Mouse (Mus musculus) erythroblast, adult 5-6 weeks (primary cell): Measurements from ENCODE around the gene Rnf11. TPM values are rescaled to one million over a fixed set of nuclear protein-coding genes. Genes with fewer than 3 reads are reported as not detected.

Experiments
- ATAC-seq: replicated peaks from 2 replicates; pipeline ENCODE4 v1.8.0; 2016; ENCODE audit warnings: moderate number of reproducible peaks, mild to moderate bottlenecking, moderate TSS enrichment, inconsistent platforms; ENCODE audit not compliant: poor library complexity, low FRiP score, severe bottlenecking
- total RNA-seq, 2 experiments: library from RNA; stranded (forward) in 1 of 2; stranded (reverse) in 1 of 2; fragments of 150-400 nt in 1 of 2; fragments of 200-764, 138-1000 nt in 1 of 2; gene quantifications; 2 replicates each; pipeline versions ENCODE4 v1.2.3 to v1.2.4; 2015 to 2017; ENCODE audit warnings: low replicate concordance in 2 of 2

Gene Rnf11
- 174 and 177 TPM in 2 replicates for total RNA-seq (2015; ENCODE audit: low replicate concordance)
- 241 and 315 TPM in 2 replicates for total RNA-seq (2017; ENCODE audit: low replicate concordance)

GRCm38 (mm10) chr4:109484621-109485020 is at the start of gene Rnf11:
Rnf11 (minus strand) TSS chr4:109484728.
- no peak for ATAC-seq

DNA sequence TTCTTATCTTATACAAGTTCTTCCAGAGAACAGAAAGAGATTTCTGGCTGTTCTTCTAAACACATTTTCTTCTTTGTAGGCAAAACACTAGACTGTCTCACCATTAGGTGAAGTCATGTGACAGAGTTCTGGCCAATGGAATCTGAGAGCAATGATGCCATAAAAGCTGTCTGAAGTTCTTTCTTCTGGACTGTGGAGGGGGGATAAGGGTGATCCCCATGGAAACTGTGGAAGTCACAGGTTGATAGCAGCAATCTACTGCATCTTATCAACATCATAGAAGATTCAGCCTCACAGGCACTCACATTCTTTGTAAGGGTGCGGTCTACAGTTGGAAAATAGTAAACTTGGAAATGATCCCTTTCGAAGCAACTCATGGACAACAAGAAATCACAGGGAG is 46.6 kb upstream of the Rnf11 start, which contains the start of gene 4930522H14Rik:
Gene 4930522H14Rik (minus strand): TSS at position 187 of the 400 bp plus-strand sequence.
- no peak for ATAC-seq

DNA sequence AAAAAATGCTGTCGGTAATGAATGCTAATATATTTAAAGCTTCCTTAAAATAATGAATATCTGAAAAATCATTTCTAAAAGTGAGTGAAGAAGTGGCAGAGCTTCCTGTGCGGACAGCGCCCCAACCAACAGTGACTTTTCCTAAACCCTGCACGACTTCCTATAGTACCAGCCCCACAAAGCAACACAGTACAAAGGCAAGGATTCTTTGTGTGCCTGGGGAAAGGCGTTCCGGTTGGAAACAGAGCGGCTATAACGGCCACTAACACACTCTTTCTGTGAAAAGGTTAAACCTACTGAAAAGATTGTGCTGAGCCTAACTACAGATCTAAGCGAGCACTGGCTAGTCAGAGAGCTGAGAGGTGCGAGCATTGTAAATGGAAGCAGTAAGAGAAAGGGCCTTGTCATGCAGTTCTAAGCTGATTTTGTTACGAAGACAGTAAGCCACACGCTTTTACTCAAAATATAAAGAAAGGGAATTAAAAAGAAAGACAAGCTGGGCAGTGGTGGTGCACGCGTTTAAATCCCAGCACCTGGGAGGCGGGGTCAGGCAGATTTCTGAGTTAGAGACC is 45.8 kb upstream of the Rnf11 start:
- ATAC-seq, result no peak

GRCm38 (mm10) chr4:109504885-109505284 is 20.4 kb upstream of the Rnf11 start:
- peak; percentile 95 for ATAC-seq

- ATAC-seq, result no peak
Measured at GRCm38 (mm10) chr4:109498476-109498875, 13.9 kb upstream of the Rnf11 start.

DNA sequence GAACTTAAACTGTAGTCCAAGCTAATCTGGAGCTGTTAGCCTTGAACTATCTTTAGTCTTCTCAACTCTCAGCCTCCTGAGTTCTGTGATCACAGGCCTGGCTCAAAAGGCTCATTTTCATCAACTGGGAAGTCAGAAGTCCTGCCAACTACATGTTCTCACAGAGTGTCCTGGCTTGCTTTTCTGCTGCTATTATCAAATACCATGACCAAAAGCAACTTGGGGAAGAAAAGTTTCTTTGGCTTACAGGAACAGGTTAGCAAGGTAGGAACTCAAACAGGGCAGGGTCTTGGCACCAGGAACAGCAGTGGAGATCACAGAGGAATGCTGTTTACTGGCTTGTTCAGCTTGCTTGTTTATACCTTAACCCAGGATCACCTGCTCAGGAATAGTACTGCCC is 9.1 kb upstream of the Rnf11 start:
- ATAC-seq, result no peak

- ATAC-seq, result no peak
Measured at GRCm38 (mm10) chr4:109488812-109489211, 4.3 kb upstream of the Rnf11 start.

DNA sequence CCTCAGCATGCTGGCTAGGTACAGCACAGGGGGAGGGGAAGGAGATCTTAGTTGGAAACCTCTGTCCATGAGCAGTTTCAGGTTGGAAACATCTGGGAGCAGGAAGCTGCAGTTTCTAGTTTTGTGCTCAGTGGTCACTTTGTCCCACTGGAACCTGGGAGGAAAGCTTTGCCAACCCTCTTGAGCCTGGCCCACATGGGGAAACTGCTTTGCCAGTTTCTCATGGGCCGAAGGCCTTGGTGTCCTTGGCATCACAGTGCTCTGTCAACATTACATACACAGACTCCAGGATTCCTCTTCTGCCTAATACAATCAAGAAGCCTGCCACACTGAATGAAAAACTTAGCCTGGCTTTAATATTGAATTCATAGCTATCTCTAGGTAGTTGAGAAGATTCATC is 1.8 kb downstream of the Rnf11 start:
- no peak for ATAC-seq

DNA sequence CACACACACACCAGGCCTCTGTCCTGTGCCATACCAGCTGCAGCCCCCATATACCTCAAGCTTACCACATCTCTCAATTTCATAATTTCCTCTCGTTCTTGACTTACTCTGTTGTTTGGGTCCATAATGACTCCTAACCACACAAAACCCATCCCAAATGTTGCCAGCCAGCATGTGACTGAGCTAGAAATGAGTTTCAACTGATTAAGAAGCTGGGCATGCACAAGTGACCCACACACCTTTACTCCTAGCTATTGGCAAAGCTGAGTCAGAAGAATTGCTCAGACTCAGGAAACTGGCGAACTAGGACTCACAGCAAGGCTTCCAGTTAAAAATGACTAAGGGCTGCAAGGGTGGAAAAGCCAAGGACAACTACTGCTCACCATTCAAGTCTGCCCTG is 3.1 kb downstream of the Rnf11 start:
- no peak for ATAC-seq

DNA sequence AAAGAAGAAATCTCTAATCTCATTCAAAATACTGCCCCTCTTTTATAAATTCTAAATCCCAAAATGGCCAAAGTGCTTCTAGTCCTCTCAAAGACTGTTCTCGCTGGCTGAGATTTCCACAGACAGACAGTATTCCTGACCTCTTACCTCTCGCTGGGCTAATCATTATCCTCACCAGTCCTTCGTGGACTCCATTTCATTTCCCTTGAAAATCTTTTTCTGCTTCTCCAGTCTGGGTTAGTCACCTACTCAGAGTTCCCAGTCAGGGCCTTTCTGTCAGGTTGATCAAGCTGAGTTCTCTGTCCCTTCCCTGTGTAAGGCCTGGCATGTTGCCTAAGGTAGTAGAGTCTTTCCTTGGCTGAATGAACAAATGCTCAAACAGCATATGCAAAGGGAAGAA is 7.1 kb downstream of the Rnf11 start:
- ATAC-seq, result no peak

- ATAC-seq, result peak; percentile 88
Measured at GRCm38 (mm10) chr4:109476554-109477014, 7.9 kb downstream of the Rnf11 start.

DNA sequence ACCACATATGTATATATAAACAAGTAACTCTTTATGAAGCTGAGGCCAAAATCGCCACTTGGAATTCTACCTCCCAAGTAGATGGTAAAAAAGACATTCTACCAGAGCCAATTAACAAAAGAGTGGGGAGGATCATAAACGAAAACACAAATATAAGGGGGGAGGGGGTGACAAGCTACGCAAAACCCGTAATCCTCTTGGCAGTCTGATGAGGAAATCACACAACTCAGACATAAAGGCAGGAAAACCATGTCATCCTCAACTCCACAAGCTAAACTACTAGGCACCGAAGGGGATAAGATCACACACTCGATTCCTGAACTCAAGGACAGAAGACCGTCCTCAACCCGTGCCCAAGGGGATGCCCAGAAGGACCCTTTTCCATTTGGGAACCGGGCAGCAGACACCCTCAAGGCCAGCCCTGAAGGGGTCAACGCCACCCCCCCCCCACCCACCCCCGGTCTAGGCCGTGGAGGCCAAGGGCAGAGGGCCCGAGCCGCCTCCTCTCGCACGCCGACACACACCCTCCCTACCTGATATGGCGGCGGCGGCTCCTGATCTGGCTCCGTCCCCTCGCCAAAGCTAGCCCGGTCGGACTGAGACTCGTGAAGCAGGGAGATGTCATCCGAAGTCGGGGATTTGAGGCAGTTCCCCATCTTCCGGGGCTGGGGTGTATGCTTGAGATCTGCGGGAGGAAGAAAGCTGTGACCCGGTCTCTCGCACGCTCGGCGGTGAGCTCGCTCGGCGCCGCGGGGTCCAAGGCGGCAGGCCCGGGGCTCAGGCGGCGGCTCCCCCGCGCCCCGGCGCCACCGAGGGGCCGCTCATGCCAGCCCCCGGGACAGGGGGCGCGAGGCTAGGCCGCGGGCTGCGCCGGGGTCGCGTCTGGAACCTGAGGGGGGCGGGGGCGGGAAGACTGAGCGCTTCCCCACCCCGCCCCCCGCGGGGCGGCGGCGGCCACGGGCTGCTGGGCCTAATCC is 8.7 kb downstream of the Rnf11 start:
- ATAC-seq, result peak; percentile 72

DNA sequence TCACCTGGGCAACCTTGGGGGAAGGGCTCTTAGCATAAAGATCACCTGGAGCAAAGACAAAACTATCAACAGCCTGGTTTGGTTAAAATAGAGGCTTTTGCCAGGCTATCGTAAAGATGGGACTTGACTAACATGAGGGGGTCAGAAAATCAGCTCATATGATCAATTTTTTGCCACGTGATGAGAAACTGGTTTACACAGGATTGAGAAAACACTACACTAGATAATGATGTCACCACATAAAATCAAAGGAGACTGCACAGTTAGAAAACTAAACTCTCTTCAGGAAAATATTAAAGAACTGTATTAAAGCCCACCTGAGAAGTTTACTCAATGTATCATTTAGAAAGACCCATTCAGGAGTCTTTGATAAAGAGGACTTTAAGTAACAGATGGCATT is 9.4 kb downstream of the Rnf11 start:
- no peak for ATAC-seq

DNA sequence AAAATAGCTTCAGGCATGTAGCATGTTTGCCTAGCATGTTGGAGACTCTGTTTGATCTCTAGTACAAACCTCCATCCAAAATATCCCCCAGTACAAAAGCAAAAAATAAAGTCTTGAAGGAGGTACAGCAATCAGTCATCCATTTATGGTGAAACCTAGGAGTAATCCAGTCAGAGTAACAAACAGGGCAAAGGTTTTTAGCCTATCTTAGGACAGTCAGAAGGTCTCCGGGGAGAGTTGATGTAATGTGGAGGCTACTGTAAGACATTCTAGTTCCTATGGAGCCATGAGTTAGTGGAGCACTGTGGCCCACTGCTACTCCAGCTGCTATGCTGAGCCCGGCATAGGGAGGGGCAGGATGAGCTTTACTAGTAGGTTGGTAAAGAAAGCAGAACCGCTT is 12.0 kb downstream of the Rnf11 start:
- no peak for ATAC-seq

DNA sequence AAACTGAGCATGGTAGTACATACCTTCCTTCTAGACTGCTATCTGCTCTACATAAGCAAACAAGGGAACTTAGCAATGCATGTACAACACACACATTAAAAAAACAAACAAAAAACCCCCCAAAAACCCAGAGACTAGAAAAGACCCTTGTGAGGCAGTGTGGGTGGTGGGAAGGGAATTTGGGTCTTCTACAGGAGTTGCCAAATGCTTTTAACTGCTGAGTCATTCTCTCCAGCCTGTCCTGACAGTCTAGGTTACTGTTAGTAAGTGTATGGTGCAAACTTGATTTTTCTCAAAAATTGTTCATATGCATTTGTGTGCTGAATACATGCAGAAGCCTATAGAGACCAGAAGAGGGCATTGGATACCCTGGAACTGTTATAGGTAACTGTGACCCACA is 12.9 kb downstream of the Rnf11 start:
- no peak for ATAC-seq

DNA sequence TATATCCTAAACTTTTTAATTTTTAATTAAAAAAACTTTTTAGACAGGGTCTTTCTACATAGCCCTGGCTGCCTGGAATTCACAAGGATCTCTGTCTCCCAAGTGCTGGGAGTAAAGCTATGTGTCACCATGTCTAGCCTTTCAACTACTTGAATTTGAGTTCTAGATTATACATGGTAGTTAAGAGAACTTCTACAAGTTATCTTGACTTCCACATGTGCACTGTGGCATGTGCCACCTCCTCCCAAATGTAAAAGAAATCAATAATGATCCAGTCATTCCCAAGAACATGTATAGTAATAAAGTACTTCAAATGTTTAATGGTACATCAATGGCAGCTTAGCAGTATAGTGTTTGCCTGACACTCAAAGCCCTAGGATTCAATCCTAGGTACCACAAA is 16.8 kb downstream of the Rnf11 start:
- peak; percentile 72 for ATAC-seq

DNA sequence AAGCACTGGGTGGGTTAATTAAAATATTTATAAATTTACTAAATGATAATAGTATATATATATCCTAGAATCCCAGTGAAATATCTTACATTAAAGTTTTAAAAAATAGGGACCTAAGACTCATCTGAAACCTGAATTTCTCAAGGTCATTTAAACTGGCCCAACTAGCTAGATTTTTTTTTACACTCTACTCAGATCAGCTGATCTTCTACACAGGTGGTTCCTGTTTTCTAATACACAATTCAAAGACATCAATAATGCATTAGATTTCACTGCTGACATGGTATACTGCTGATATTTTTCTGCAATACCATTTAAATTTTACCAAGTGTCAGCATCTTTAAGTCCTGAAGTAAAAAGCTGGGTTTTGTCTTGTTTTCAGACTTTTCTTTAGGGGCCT is 20.6 kb downstream of the Rnf11 start:
- no peak for ATAC-seq

DNA sequence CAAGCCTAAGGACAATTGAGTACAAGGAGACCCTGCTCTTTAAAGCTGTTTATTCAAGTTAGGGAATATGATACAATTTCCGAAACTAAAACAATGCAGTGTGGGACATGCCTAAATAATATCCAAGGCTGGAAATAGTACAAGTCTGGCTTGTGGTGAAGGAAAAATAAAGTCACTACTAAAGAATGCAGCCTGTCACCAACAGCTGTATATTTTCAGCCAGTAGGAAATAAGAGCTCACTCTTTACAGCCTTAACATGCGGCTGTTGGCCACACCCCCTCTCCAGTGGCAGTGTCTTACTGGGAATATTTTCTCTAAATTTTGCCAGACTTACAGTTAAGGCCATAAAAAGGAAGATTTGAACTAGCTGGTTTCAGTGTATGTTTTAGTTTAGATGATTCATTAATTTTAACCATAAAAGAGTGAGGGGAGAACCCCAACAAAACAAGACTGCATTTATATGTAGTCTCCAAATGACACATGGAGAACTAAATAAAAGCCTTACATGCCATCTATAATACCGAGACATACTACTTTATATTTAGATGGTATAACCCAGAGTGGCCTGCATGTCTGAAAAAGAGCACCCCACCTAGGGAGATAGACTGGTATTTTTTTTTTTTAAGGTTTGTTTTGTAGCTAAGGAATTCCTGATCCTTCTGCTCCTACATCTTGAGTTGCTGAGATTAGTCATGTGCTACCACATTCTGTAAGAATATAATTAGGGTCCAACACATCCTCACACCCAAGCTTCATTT is 23.9 kb downstream of the Rnf11 start:
- no peak for ATAC-seq

DNA sequence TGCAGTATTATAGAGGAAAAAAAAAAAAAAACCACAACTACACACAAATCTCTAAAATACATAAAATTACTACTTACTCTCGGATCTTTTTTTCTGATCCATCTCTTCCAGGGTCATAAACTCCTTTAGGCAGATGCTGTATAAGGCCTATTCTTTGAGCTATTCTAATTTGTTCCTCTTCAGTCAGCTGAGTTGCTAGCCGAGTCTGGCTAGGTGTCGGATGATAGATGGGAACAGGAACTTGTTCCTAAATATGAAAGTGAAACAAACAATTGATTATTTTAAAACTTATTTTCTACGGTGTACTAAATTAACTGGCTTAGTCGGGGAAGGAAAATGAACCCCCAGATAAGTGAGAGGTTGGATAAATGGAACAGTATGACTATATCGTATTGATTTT is 27.7 kb downstream of the Rnf11 start:
- ATAC-seq, result no peak

GRCm38 (mm10) chr4:109448531-109448930 is 36.0 kb downstream of the Rnf11 start:
- ATAC-seq, result no peak
